Mouse (Mus musculus) midbrain, embryonic 12.5 days (tissue): ENCODE results near the gene Nufip2. TPM values are rescaled to one million over a fixed set of nuclear protein-coding genes. Genes with fewer than 3 reads are reported as not detected.
"Not testable (repeated sequence)": the region's sequence is repeated elsewhere in the genome, so short reads cannot be mapped to it uniquely, and the experiment has no call there.

Source experiments
- ATAC-seq: fragments of 200-750 bp; cut with Nextera tagmentation; 2 replicates; pipeline ENCODE4 v1.8.0; 2017; ENCODE audit warnings: low read depth, moderate TSS enrichment, moderate library complexity; ENCODE audit not compliant: low FRiP score
- H3K27ac ChIP-seq: fragments of 300-500 bp; sonication (generic); replicated peaks from 2 replicates; pipeline ENCODE4 v1.5.1; 2016; ENCODE audit warnings: mild to moderate bottlenecking
- H3K27me3 ChIP-seq: fragments of 300-500 bp; sonication (generic); 2 replicates; pipeline ENCODE4 v1.6.1; 2016; ENCODE audit warnings: mild to moderate bottlenecking
- H3K36me3 ChIP-seq: fragments of 300-500 bp; sonication (generic); 2 replicates; pipeline ENCODE4 v1.6.1; 2016
- H3K4me1 ChIP-seq: fragments of 300-500 bp; sonication (generic); 2 replicates; pipeline ENCODE4 v1.6.1; 2016
- H3K4me2 ChIP-seq: fragments of 300-500 bp; sonication (generic); replicated peaks from 2 replicates; pipeline ENCODE4 v1.6.1; 2016; ENCODE audit warnings: mild to moderate bottlenecking, moderate library complexity
- H3K4me3 ChIP-seq: fragments of 300-500 bp; sonication (generic); 2 replicates; pipeline ENCODE4 v1.5.1; 2016; ENCODE audit warnings: mild to moderate bottlenecking
- H3K9ac ChIP-seq: fragments of 300-500 bp; sonication (generic); replicated peaks from 2 replicates; pipeline ENCODE4 v1.6.1; 2016; ENCODE audit warnings: mild to moderate bottlenecking, moderate library complexity
- H3K9me3 ChIP-seq: fragments of 300-500 bp; sonication (generic); 2 replicates; pipeline ENCODE4 v1.6.1; 2016; ENCODE audit warnings: mild to moderate bottlenecking
- WGBS: fragments of 180-500 bp; shearing (Covaris S2); methylation state at CpG from one replicate; pipeline ENCODE4 v1.1.7; 2016; 5-methylcytosine and 5-hydroxymethylcytosine counted together
- polyA plus RNA-seq: library from polyadenylated mRNA; unstranded; fragments of >200 nt; fragmentation: Nextera tagmentation; extraction: Ambion mirVana; gene quantifications from 2 replicates; pipeline ENCODE4 v1.2.1, GENCODE M21; 2016

The Nufip2 gene
- polyA plus RNA-seq, 1 experiment from 2014 or later = 5.0 TPM

- no peaks in the 10 kb centered on the region for H3K36me3 ChIP-seq
- no peak overlapping the region for H3K4me2 ChIP-seq
- no peak overlapping the region for H3K27ac ChIP-seq
- no peaks in the 10 kb centered on the region for H3K27me3 ChIP-seq
- H3K9me3 ChIP-seq = no peaks in the 10 kb centered on the region
- 92% methylated on average over 4 of the region's 4 CpGs for WGBS
- peaks cover 7% of the 10 kb centered on the region for H3K4me1 ChIP-seq
- no peak overlapping the region for H3K9ac ChIP-seq
- ATAC-seq = no peak
- H3K4me3 ChIP-seq = no peak overlapping the region
These were observed 35.4 kb downstream of the Nufip2 start for GRCm38 (mm10) chr11:77721389-77721788.

DNA sequence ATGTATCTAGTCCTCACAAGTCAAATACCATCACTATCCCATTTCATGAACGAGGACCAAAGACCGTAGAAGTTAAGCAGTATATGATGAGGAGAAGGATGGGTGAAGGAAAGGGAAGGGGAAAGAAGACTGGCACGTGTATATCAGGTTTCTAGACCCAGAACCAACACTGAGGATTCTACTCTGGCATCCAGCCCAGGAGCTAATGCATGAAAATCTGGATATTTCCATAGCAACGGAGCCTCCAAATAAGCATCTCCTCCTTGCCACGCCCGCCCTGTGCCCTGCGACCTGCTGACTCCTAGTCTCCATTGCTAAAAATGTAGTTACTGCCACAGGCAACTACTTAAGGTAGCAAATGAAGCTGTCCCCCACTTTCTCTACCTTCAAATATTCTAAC is 38.8 kb downstream of the Nufip2 start:
- no peaks in the 10 kb centered on the region for H3K36me3 ChIP-seq
- H3K27me3 ChIP-seq = no peaks in the 10 kb centered on the region
- H3K4me2 ChIP-seq = no peak overlapping the region
- no peak overlapping the region for H3K27ac ChIP-seq
- WGBS = 73% methylated on average over 7 of the region's 7 CpGs
- peaks cover 11% of the 10 kb centered on the region for H3K4me1 ChIP-seq
- no peak overlapping the region for H3K9ac ChIP-seq
- no peak overlapping the region for H3K4me3 ChIP-seq
- H3K9me3 ChIP-seq = no peaks in the 10 kb centered on the region
- no peak for ATAC-seq

DNA sequence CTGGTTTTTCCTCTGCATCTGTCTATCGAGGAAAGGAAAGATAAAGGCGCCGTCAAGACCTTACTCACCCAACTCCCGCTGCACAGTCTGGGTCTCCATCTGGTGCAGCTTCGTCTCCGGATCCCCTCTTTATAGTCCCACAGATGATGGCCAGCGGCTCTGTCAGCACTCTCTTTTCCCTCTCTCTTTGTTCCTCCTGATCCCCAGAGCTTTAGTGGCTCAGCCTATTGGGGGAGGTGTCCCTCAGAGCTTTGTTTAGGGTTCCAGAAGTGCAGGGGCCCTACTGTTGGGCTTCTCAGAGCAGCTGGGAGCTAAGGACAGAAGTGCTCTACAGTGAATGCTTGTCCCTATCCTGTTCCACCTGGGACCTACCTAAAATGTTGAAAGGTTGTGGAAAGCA is 39.2 kb downstream of the Nufip2 start, which contains the start of gene Cryba1:
TSS of gene Cryba1 (minus strand) at position 101 of the 400 bp plus-strand sequence.
- no peak within 1 kb of the TSS for H3K4me2 ChIP-seq
- no peak for ATAC-seq
- no peaks in the 10 kb centered on the region for H3K9me3 ChIP-seq
- H3K27me3 ChIP-seq = no peaks in the 10 kb centered on the region
- H3K4me3 ChIP-seq = no peak within 1 kb of the TSS
- H3K27ac ChIP-seq = no peak within 1 kb of the TSS
- H3K4me1 ChIP-seq = peaks cover 11% of the 10 kb centered on the region
- WGBS = 42% methylated on average over 7 of the region's 7 CpGs
- H3K9ac ChIP-seq = no peak within 1 kb of the TSS
- H3K36me3 ChIP-seq = no peaks in the 10 kb centered on the region

DNA sequence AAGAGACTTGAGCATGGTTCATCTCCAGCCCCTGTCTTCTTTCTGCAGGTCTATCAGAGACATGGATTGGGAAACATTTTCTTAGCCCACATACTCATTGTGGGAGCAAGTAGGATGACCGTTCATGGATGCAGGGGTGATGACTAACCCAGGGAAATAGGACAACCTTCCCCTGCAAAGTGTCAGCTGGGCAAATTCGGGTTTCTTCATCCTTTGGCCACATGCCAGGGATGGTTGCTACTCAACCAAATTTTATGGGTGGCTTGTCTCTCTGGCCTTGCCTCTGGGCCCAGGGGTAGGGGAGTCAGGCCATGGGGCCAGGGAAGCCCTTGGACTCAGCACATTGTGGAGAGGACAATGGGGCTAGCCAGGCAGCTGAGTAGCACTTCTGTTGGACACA is 42.6 kb downstream of the Nufip2 start:
- no peak for ATAC-seq
- H3K9ac ChIP-seq = no peak overlapping the region
- H3K4me1 ChIP-seq = peaks cover 11% of the 10 kb centered on the region
- H3K9me3 ChIP-seq = no peaks in the 10 kb centered on the region
- no peak overlapping the region for H3K4me2 ChIP-seq
- H3K36me3 ChIP-seq = no peaks in the 10 kb centered on the region
- H3K27ac ChIP-seq = no peak overlapping the region
- WGBS = 72% methylated on average over 2 of the region's 2 CpGs
- no peak overlapping the region for H3K4me3 ChIP-seq
- H3K27me3 ChIP-seq = no peaks in the 10 kb centered on the region

DNA sequence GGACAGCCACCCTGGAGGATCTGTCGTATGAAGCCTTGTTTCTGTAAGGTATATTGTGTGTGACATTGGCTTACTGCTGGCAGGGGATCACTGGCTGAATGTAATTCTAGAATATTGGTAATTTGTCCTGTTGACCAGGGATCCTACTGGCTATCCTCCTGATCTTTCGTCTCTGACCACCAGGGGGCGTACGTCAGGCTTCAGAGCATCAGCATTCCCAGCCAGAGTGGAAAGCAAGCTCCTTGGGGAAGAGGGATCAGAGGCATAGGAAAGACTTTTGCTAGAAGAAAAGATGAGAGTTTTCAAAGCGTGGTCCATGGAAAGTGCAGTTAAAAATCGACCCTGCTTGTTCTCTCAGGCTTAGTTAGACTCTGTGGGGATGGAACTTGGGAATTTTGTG is 51.3 kb downstream of the Nufip2 start:
- Histone ChIP-seq H3K36me3 (no peaks in the 10 kb centered on the region), H3K27ac (no peak overlapping the region), H3K4me1 (no peaks in the 10 kb centered on the region), H3K9ac (no peak overlapping the region), H3K27me3 (no peaks in the 10 kb centered on the region), H3K9me3 (no peaks in the 10 kb centered on the region), H3K4me2 (no peak overlapping the region), H3K4me3 (no peak overlapping the region)
- no peak for ATAC-seq
- WGBS = 2% methylated on average over 6 of the region's 6 CpGs

GRCm38 (mm10) chr11:77738555-77738954 is 52.6 kb downstream of the Nufip2 start:
- Histone ChIP-seq H3K4me3 (no peak overlapping the region), H3K27me3 (no peaks in the 10 kb centered on the region), H3K36me3 (no peaks in the 10 kb centered on the region), H3K9me3 (no peaks in the 10 kb centered on the region), H3K4me1 (no peaks in the 10 kb centered on the region), H3K4me2 (no peak overlapping the region), H3K27ac (no peak overlapping the region), H3K9ac (no peak overlapping the region)
- ATAC-seq = no peak
- 43% methylated on average over 7 of the region's 7 CpGs for WGBS

- H3K9ac ChIP-seq = no peak overlapping the region
- no peaks in the 10 kb centered on the region for H3K9me3 ChIP-seq
- WGBS = 43% methylated on average over 6 of the region's 6 CpGs
- H3K27me3 ChIP-seq = no peaks in the 10 kb centered on the region
- H3K27ac ChIP-seq = no peak overlapping the region
- no peaks in the 10 kb centered on the region for H3K4me1 ChIP-seq
- H3K4me2 ChIP-seq = no peak overlapping the region
- H3K4me3 ChIP-seq = no peak overlapping the region
- ATAC-seq = no peak
- no peaks in the 10 kb centered on the region for H3K36me3 ChIP-seq
These were observed 58.0 kb downstream of the Nufip2 start for GRCm38 (mm10) chr11:77743966-77744365.

GRCm38 (mm10) chr11:77746652-77747051 is 60.7 kb downstream of the Nufip2 start:
- H3K27ac ChIP-seq = no peak overlapping the region
- ATAC-seq = no peak
- no peak overlapping the region for H3K4me3 ChIP-seq
- no peaks in the 10 kb centered on the region for H3K36me3 ChIP-seq
- no peak overlapping the region for H3K9ac ChIP-seq
- no peaks in the 10 kb centered on the region for H3K9me3 ChIP-seq
- H3K27me3 ChIP-seq = no peaks in the 10 kb centered on the region
- H3K4me2 ChIP-seq = no peak overlapping the region
- H3K4me1 ChIP-seq = no peaks in the 10 kb centered on the region
- WGBS = 92% methylated on average over 4 of the region's 4 CpGs

DNA sequence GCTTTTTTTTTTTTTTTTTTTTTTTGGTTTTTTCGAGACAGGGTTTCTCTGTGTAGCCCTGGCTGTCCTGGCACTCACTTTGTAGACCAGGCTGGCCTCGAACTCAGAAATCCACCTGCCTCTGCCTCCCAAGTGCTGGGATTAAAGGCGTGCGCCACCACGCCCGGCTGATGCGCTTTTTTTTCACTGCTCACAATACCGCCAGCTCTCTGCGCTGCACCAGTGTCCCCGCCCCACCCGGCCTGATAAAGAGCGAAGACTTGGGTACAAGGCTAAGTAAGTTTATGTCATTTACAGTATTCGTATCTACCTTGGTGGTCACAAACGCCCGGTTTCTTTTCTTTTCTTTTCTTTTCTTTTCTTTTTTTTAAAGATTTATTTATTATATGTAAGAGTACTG is 61.1 kb downstream of the Nufip2 start:
- H3K27ac ChIP-seq, ATAC-seq, H3K36me3 ChIP-seq, H3K4me1 ChIP-seq, H3K4me2 ChIP-seq, H3K9ac ChIP-seq, H3K9me3 ChIP-seq, H3K4me3 ChIP-seq, H3K27me3 ChIP-seq: not testable (repeated sequence)
- 96% methylated on average over 14 of the region's 15 CpGs for WGBS

DNA sequence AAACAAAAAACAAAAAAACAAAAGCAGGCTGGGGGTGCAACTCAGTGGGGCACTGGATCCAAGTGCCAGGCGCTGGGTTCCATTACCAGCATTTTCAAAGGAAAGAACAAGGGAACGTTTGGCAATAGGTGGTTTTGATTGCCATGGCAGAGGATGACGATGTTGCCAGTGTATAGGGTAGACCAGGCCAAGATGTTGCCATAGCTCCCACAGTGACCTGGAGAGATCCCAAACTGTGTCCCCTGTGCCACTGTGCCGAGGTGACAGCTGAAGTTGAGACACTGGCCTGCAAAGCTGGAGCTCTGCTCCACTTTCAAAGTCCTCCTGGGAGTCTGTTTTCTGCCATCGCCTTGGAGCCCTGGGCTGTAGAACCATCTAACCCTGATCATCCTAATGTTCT is 63.0 kb downstream of the Nufip2 start:
- no peak overlapping the region for H3K27ac ChIP-seq
- ATAC-seq = no peak
- H3K4me1 ChIP-seq = no peaks in the 10 kb centered on the region
- H3K36me3 ChIP-seq = no peaks in the 10 kb centered on the region
- no peaks in the 10 kb centered on the region for H3K9me3 ChIP-seq
- H3K9ac ChIP-seq = no peak overlapping the region
- H3K4me2 ChIP-seq = no peak overlapping the region
- WGBS = 89% methylated on average over 5 of the region's 5 CpGs
- H3K27me3 ChIP-seq = no peaks in the 10 kb centered on the region
- no peak overlapping the region for H3K4me3 ChIP-seq

GRCm38 (mm10) chr11:77752525-77752924 is 66.6 kb downstream of the Nufip2 start:
- no peaks in the 10 kb centered on the region for H3K36me3 ChIP-seq
- no peaks in the 10 kb centered on the region for H3K4me1 ChIP-seq
- 86% methylated on average over 5 of the region's 5 CpGs for WGBS

DNA sequence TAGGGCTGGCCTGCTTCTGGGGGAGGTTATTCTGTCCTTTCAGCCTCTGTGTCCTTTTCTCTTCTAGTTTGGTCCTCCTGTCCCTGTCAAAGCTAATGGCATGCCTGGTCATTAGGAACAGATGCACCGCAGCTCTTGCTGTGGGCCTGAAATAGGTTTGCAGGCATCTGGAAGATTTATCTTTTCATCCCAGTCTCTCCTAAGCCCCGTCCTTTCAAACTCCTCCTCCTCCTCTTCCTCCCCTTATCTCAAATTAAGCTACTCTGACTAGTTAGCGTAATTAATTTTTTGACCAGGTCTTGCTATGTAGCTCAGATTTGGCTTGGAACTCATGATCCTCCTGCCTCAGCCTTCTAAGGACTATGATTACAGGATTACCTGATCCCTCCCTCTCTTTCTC is 67.5 kb downstream of the Nufip2 start:
- Histone ChIP-seq H3K4me2 (no peak overlapping the region), H3K9me3 (no peaks in the 10 kb centered on the region), H3K4me3 (no peak overlapping the region), H3K9ac (no peak overlapping the region), H3K27ac (no peak overlapping the region), H3K36me3 (no peaks in the 10 kb centered on the region), H3K4me1 (peaks cover 3% of the 10 kb centered on the region; the same call in 1 of the 2 replicates), H3K27me3 (peaks cover 2% of the 10 kb centered on the region; the same call in 1 of the 2 replicates)
- no peak for ATAC-seq
- WGBS = 75% methylated on average over 3 of the region's 3 CpGs

More at GRCm38 (mm10) chr11:77752525-77752924, 66.6 kb downstream of the Nufip2 start:
- Histone ChIP-seq H3K4me3 (no peak overlapping the region), H3K9ac (no peak overlapping the region), H3K27me3 (no peaks in the 10 kb centered on the region), H3K9me3 (no peaks in the 10 kb centered on the region), H3K27ac (no peak overlapping the region), H3K4me2 (no peak overlapping the region)
- ATAC-seq = no peak

- H3K4me3 ChIP-seq = no peak overlapping the region
- H3K4me1 ChIP-seq = peaks cover 23% of the 10 kb centered on the region
- H3K9me3 ChIP-seq = no peaks in the 10 kb centered on the region
- no peaks in the 10 kb centered on the region for H3K36me3 ChIP-seq
- 92% methylated on average over 4 of the region's 4 CpGs for WGBS
- H3K4me2 ChIP-seq = no peak overlapping the region
- H3K27me3 ChIP-seq = peaks cover 10% of the 10 kb centered on the region
- H3K9ac ChIP-seq = no peak overlapping the region
- H3K27ac ChIP-seq = no peak overlapping the region
- no peak for ATAC-seq
These were observed 74.1 kb downstream of the Nufip2 start for GRCm38 (mm10) chr11:77760031-77760430.
